Mouse (Mus musculus): Measurements from ENCODE around the gene Teddm2.
"Not testable (repeated sequence)": the region's sequence is repeated elsewhere in the genome, so short reads cannot be mapped to it uniquely, and the experiment has no call there.

Gene Teddm2

DNA sequence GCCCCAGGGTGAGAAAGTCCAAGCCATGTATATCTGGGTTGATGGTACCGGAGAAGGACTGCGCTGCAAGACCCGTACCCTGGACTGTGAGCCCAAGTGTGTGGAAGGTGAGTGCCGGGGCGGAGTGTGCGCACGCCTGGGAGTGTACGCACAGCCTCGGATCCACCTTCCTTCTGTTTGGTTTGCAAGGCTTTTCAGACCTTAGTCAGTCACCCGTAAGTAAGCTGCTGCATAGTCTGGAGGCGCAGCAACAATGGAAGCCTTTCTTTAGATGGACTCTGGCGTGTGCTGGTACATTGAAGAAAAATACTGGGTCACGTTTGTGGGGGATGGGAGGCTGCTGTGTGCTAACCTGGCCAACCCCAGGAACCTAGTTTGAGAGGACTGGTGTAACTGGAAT, 3.0 kb upstream of the Teddm2 start:
- DNase-seq, result no peak

DNA sequence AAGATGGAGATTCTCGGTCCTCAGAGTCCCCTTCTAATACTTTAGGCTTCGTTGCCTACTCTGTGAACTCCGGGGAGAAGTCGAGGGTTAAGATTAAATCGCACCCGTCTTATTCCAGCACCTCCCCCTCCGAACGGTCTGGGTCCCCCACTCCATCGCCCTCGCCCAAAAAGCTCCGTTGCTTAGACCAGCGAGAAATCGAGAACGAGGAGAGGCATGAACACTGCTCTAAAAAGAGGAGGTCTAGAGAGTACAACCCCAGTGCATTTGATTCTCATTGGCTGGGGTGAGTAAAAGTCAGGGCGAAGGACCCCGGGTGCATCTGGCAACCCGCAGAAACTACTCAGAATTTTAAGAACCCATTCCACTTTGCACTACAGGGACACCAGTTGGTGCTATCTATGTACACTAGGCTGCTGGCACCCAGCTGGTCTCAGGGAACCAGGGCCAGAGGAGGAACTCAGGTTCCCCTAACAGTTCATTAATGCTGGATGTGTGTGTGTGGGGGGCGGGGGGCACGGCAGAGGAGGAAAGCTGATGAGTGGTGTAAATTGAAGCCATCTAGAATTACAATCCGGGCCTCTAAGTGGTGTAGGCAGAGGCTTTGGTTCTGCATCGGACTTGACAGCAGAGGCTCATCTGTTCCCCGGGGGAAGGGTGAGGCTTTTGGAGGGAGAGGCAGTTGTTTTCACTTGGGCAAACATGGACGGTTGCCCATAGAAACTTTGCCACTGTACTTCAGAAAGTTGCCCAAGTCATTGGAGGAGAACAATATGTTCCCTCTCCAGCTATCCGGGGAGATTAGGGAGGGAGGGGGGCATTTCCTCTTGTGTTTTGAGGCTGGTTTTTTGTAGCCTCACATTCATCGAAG, 1.1 kb upstream of the Teddm2 start:
- DNase-seq, result peak in 1 of 2 experiments; percentile 16

DNA sequence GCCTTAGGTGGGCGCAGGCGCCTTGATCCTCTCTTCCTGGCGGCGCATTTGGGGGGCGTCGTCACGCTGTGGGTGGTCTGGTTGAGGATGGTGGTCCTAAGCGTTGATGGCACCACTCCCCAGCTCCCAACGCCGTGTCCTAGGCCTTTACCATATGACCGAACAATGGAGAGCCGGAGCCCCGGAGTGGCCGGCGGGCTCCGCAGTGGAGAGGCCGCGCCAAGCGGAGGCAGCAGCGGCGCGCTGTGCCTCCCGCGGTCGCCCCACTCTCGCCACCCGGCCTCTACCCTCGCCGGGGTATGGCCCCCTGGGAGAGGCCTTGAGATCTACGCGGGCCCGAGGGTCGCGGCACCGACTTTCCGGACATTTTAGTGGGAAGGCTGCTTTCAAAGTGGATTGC, 353 bp upstream of the Teddm2 start:
- DNase-seq, result peak; percentile 41 to 63

DNA sequence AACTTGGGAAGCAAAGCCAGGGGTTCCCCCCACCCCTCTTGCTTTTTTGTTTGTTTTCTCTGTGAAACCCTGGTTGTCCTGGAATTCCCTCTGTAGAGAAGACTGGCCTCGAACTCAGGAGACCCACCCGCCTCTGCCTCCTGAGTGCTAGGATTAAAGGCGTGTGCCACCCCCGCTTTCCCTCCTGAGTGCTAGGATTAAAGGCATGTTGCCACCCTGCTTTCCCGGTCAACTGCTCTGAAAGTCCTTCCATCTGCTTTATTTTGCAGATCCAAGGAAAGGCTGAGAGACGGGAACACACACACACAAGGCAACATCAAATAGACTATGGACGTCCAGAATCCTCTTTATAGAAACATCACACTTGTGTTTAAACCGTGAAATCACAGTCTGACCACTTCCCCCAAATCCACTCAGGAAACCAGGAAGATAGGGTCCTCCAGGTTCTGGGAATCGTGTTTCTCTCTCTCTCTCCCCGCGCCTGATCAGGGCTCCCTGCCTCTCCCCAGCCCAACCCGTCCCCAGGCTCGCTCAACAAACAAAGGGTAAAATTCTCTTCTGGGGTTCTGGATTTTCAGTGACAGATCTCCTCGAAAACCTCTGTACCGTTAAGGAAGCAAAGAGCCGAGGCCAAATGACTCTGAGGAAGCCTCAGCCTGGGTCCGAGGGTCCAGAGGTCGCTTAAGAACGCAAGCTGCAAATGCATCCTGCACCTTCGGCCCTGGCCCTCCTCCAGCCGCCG, 868 bp downstream of the Teddm2 start:
- peak; percentile 27 to 34 for DNase-seq

DNA sequence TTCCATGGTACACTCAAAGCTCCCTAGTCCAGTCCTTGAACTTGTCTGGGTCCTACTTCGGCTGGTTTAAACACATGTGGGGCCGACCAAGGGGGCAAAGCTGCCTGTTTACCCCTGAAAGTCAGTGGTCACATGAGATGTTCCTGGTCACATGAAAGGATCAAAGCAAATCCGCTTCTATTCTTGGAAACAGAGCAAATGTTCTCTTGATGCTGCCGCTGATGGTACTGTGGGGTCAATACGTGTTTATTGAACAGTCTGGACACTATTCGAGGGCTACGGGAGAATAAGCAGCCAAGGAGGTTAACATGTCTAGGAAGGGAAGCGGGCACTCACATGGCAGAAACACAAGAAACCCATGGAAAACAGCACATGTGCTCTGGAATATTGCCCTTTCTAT, 2.8 kb downstream of the Teddm2 start:
- no peak for DNase-seq

DNA sequence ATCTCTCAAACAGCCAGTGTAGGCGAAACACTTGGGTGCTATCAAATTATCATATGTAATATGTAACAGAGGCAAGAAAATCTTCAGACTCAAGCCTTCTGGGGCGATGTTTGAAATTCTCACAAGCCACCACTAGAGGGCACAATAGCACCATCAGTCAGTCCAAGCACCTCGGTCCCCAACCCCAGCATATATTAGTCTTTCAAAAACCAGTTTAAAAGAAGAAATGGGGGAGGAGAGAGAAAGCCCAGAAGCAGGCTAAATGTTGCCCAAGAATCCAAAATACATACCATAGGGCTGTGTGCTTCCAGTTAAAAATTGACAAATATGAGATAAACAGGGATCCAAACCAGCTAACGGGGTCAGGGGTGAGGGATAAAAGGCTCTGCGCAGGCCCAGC, 5.0 kb downstream of the Teddm2 start:
- DNase-seq, result peak; percentile 72 to 81

DNA sequence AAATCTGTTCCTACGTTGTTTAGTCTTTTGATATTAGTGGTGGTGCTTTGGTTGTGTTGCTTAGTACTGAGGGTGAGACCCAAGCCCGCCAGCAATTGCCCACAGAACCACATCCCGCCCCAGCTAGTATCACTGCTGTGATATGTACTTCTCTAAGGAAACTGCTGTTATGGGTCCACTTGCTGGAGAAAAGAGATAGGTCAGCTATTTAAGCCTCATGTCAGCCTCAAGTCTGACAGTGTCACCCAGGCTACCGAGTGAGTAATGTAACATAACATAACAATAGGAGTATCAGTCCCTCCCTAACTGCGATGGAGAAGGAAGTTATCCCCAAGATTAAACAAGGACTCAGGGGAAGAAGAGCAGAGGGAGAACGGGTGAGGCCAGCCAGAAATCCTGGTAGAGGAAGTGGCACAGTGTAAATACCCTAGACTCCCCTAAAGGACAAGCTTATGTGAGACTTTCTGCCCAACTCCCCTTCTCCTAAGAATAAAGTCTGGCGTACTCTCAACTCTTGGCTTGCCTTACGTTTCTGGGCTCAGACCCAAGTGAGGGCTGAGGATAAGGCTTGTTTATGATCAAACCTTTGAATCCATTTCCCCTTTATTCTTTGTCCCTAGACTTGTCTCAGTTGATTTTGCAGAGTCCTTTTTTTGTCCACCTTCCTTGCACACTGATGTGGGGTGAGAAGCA, 5.7 kb downstream of the Teddm2 start:
- no peak for DNase-seq

DNA sequence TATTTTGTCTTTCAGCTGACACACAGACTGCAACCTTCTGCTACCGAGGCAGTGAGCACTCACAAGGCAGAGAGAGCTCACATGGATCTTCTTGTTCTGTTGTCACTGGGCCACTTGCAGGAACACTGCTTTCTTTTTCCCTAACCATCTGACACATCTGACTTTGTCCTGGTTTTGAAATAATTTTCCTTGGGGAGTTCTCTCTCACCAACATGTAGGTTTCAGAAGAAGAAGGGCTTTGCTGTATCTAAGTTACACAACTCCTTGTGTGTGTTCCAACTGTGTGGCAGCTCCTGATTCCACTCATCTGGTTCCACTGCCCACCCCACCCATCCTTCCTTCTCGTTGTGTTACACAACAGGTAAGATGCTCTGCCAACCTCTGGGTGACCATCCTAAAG, 6.3 kb downstream of the Teddm2 start:
- DNase-seq, result no peak

DNA sequence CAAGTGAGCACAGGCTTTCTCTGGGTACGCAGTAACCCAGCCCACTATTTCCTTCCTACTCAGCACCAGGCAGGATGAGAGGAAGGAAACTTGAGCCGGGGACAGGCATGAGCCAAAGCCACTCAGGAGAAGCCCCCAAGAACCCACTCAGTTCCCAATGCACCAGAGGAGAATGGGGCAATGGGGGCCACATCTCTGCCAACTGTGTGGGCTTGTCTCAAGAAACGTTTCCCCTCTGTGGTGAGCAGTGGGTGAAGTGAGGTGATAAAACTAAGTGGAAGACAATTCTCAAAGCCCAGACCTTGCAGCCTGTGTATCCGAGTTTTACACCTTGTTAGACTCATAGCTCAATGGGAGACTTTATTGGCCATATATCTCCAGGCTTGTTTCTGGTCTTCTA, 8.6 kb downstream of the Teddm2 start, which contains the start of gene Teddm1a:
Gene Teddm1a (plus strand): TSS at position 301 of the 400 bp plus-strand sequence.
- no peak for DNase-seq

DNA sequence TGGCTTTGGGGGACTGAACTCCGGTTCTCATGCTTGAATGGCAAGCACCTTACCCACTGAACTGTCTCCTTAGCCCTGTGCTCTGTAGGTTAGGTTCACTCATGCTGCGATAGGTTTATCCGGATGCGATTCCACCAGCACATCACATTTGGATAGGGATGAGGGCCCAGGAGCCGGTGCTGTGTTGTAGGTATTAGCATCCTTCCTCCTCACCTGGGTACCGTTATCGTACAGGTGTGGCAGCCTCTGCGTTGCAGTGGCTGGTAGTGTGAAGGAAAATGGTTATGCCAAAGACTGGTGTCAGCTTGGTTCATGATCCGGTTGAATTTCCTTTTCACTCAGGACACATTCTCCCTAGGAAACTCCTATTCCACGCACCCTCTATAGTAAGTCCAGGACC, 9.9 kb downstream of the Teddm2 start:
- DNase-seq, result no peak

DNA sequence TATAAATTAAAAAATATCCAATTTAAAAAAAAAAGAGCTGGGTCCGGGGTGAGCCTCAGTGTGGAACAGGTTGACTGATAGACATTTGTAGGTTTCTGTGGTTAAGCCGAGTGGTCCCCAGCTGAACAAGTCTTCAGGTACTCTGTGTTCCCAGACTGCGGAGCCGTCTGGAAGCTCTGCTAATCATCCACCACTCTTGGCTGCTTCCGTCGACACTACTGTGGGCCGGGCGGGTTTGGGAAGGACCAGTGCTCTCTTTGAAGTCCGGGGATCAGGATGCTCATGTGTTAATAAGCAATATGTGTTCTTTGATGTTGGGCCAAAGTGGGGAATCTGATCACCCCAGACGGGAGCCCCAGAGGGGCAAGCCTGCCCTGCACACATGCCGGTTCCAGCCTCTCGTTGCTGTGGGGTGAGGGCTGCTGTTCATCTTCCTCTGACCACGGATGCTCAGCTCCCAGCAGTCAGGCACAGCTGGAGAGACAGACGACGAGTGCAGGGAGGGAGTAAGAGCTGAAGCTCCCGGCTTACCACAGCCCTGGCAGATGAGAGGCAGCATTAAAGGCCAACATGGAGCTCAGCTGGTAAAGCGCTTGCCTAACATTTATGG, 13.9 kb downstream of the Teddm2 start:
- no peak for DNase-seq

DNA sequence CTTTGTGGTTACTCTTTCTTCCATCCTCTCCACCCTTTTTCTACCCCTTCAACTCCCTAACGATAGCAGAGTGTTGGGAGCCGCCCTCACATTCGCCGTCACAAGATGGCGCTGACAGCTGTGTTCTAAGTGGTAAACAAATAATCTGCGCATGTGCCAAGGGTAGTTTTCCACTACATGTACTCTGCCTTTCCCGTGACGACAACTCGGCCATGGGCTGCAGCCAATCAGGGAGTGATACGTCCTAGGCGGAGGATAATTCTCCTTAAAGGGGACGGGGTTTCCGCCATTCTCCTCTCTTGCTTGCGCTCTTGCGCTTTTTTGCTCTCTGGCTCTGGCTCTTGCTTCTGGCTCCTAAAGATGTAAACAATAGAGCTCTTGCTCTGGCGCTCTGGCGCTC, 19.6 kb downstream of the Teddm2 start:
- DNase-seq, result not testable (repeated sequence)

DNA sequence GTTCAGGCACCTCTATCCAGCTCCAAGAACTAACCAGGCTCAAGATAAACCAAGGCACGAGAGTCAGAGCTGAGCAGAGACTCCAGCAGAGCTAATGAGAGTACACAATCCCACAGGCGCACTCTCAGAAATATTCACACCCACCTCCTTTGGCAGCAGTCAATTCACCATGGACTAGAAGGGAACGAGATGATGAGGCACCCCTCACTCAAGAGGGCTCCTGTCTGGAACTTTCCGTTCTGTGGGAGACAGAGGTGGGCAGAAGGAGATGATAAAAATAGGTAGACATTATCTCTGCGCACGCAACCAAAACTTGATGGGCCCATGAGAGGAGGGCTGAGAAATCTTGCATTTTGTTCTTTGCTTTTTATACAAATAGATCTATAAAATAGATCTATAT, 26.0 kb downstream of the Teddm2 start, which contains the start of gene Teddm1b:
Gene Teddm1b (plus strand): TSS at position 301 of the 400 bp plus-strand sequence.
- DNase-seq, result no peak

DNA sequence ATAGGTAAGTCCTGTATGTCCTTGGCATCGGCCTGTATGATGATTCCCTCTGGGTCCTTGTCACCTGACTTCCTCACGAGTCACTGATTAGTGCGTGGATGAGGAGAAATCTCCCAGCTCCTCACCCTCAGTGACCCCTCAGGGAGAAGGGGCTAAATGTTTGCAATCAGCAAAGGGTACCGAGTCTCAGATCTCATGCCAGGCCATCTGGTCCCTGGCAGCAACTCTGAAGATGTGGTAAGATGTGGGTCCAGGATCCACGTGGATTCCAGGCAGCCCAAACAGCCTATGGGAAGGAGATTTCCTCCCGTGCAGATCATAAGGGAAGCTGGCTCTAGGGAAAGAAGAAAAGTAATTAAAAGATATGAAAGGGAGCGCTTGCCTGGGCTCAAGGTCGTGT, 44.1 kb downstream of the Teddm2 start:
- no peak for DNase-seq

DNA sequence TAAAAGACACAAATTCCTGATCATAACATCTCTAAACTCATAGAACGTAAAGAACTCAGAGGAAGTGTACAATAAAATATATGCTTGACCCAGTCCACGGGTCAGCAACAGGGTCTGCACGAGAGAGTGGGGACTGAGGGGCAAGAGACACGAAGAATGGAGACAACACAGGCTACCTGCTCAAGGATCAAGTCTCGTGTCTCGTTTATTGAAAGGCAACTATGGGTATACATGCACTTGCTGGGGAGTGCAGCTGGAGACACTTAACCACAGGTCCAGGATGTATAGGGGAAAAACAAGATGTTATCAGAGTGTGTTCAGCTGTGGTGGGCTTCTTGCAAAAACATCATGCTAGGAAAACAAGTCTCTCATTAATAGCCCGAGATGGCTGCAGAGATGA, 47.3 kb downstream of the Teddm2 start:
- not testable (repeated sequence) for DNase-seq

DNA sequence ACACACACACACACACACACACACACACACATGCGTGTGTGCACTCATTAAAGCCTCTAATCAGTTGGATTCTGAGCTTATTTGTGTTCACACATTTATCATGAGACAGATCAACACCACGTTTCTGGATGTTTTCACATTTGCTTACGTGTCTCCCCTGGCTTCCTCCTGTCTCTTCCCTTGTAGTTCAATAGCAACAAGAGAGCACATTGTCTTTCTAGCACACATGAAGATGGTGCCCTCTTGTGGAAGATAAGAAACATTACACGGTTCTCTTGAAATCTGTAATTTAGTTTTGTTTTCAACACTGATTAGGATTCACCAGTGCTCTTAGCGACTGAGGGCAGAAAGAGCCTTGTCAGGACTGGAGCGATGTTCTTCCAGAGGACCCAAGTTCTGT, 53.2 kb downstream of the Teddm2 start:
- no peak for DNase-seq

DNA sequence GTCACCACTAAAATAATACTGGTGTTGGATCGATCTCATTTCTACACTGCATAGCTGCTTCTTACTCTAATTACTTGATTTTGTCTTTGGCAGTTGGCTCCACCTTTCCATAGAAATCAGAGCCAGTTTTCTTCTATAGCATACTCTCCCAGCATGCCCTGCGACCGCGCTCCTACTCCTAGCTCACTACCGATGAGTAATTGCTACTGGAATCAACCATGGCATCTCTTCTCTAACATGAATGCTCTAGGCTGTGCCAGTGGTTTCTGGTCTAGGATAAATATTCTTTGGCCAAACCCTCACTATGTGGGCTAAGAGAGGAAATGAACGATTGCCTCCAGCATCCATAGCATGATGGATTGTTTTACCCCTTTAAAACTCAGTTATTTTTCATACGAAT, 53.6 kb downstream of the Teddm2 start:
- no peak for DNase-seq

DNA sequence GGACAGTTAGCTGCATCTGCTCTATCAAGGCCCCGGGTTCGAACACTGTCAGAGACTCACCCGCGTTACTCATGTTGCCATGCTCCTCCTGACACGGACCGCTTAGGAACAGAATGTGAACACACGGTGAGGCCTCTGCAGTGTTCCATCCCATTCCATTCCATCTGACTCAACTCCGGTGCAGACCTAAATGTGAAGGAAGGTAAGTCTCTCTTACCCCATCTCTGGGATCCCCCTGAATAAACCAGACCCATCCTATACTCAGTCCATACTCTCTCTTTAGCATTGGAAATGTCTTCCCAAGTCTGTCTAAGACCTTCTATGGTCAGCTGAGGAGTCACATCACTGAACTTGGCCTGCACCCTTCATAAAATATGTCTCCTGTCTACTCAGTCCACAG, 56.0 kb downstream of the Teddm2 start, which contains the start of gene Rgsl1:
Gene Rgsl1 (minus strand): TSS at position 101 of the 400 bp plus-strand sequence.
- DNase-seq, result no peak

DNA sequence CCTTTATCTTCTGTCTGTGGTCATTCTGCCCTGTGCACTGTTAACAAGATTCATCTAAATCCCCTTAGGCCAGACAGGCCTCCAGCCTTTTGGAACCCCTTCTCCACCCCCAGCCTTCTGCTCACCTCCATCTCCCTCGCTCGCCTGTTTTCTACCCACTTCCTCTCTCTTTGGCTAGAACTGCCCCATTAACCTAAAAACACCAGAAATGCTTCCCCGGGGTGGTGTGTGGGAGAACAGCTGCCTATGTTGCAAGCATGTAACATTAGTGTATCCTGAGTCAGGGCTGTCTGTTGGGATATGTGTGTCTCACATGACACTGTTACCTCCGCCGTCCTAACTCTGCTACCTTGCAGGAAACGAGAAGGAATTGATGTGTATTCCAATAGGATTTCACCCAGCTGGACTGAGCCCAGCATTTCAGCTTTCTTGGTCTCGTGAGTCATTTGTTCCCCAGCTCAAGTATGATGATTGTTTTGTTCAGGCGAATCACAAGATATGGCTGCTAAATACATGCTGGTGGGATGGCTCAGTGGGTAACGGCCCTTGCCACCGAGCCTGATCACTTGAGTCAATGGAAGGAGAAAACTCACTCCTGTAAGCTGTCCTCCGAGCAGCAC, 57.8 kb downstream of the Teddm2 start:
- no peak for DNase-seq

DNA sequence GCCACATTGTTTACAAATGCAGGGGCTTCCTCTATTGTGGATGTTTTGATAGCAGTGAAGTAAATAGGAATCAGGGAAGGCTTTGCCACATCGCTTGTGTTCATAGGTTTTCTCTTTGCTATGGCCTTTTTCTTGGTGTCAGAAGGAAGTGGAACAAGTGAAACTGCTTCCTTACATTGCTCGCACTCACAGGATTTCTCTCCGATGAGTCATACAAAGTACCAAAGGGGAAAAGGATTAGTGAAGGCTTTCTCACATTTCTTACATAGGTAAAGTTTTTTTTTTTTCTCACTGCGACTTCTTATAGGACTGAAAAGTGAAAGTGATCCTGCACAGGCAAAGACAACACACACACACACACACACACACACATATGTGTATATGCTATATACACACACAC, 64.0 kb downstream of the Teddm2 start:
- no peak for DNase-seq

DNA sequence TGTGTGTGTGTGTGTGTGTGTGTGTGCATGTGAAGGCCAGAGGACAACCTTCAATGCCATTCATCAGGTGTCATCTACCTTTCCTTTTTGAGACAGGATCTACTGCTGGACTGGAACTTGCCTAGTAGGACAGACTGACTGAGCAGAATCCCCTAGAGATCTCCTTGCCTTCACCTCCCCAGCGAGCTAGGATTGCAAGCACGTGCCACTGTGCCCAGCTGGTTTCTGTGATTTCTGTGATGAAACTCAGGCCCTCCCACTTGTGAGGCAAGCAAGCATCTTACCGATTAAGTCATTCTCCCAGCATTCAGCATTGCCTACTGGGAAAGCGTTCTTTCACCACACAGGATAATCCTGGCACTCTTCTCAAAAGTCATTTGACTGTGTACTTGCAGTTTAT, 69.3 kb downstream of the Teddm2 start:
- DNase-seq, result no peak

DNA sequence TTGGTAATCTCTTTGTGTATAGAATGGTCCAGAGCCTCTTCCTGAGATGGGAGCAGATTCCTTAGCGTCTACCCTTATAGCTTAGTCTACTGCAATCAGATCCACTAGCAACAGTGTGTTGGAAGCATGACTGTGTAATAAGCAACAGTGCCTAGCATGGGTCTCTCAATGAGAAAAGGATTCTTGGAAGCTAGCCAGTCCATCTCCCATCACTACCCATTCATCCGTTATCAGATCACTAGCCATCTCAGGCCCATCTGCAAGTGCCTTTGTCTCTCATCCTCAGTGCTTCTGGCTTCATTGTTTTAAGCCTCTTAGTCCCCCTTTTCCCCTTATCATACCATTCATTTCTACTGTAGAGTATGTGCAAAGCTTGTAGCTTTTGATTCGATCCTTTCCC, 79.8 kb downstream of the Teddm2 start:
- DNase-seq, result no peak

Measured in cerebellum, adult 18-20 months (tissue).